Mouse (Mus musculus) embryonic fibroblast, embryonic 13.5 days (primary cell): ENCODE results near the gene Slc7a5.

Source experiments
- CTCF ChIP-seq: IDR thresholded peaks from 2 replicates; pipeline ENCODE4 v1.5.1; 2011; ENCODE audit warnings: mild to moderate bottlenecking, control low read depth, low read length, moderate library complexity, borderline replicate concordance; ENCODE audit not compliant: insufficient read depth
- POLR2A ChIP-seq: IDR thresholded peaks from 2 replicates; pipeline ENCODE4 v1.6.1; 2011; ENCODE audit warnings: low read depth, mild to moderate bottlenecking, control low read depth, low read length, moderate library complexity

GRCm38 (mm10) chr8:121875517-121875916, 32.0 kb downstream of the Slc7a5 start:
- no peak for TF ChIP-seq POLR2A
- no peak for TF ChIP-seq CTCF
